Mouse (Mus musculus) erythroid progenitor cell, adult 5-6 weeks (primary cell): ENCODE data around the gene Cecr2. TPM values are rescaled to one million over a fixed set of nuclear protein-coding genes. Genes with fewer than 3 reads are reported as not detected.
"Not testable (repeated sequence)": the region's sequence is repeated elsewhere in the genome, so short reads cannot be mapped to it uniquely, and the experiment has no call there.

Experiments used
- ATAC-seq: replicated peaks from 2 replicates; pipeline ENCODE4 v1.8.0; 2016; ENCODE audit warnings: moderate number of reproducible peaks, mild to moderate bottlenecking, moderate TSS enrichment, inconsistent platforms; ENCODE audit not compliant: poor library complexity, low FRiP score, severe bottlenecking
- total RNA-seq, 2 experiments: library from RNA; stranded (forward) in 1 of 2; stranded (reverse) in 1 of 2; fragments of 150-400 nt in 1 of 2; fragments of 186-747, 209-891 nt in 1 of 2; gene quantifications; 2 replicates each; pipeline versions ENCODE4 v1.2.3 to v1.2.4; 2015 to 2017; ENCODE audit warnings: low replicate concordance in 2 of 2

The Cecr2 gene
- total RNA-seq, 2 experiments from 2014 or later, result 83.0 to 89.0 TPM

DNA sequence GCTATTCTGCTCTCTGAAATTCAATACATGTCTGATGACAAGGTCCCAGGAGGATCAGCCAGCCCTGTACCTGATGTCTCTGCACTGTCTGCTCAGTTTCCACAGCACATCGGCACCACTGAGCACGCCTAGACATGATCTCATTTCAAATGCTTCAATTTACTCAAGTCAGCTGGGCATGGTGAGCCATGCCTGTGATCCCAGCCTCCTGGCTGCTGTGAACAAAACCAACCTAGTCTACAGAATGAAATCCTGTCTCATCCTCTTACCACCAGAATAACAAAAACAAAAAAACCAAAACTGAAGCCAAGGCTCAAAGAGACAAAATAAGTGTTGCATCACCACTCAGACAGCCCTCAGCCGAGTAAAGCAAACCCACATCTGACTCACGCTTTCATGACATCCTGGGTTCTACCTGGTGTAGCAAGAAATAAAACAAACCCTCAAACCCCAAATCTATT is 133.4 kb downstream of the Cecr2 start:
- ATAC-seq, result no peak

DNA sequence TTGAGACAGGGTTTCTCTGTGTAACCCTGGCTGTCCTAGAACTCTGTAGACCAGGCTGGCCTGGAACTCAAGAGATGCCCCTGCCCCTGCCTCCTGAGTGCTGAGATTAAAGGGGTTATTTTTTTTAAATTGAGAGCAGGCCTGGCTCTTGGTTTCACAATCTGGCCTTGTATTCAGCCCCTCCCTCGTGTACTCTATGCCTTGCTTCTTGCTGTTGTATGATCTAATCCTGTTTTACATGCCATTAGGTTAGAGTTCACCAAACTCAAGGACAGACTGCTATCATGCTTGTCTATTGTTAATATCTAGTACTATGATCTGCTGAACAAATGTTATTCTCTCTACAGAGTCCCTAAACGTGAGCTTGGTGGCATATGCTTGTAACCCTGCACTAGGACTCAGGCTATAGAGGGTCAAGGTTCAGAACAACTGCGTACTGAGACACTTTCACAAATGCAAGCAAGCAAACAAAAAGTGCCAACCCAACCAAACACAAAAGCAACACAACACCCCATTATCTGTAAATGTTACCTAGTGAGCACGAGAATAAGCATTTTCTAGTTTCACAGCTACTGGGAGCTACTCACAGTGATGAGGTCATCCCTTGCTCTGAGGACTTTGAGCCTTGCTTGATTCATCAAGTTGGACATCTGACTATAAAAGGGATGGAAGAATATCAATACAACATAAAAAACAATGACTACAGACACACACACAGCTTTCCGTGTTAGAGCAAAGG is 141.0 kb downstream of the Cecr2 start:
- no peak for ATAC-seq

DNA sequence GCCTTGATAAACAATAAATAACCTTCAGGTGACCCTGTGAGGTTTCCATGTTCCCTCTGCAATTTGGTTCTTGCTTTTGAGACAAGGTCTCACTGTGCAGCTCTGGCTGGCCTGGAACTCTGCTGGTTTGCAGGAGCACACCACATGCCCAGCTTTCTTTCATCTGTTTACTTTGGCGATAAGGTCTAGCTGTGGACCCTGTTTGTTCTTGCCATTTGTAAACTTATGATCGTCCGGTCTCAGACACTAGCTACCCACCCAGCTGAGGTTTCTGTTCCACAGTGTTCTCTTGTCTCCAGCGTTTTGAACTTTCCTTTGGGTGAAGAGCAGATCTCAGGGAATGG is 141.5 kb downstream of the Cecr2 start:
- ATAC-seq, result no peak

DNA sequence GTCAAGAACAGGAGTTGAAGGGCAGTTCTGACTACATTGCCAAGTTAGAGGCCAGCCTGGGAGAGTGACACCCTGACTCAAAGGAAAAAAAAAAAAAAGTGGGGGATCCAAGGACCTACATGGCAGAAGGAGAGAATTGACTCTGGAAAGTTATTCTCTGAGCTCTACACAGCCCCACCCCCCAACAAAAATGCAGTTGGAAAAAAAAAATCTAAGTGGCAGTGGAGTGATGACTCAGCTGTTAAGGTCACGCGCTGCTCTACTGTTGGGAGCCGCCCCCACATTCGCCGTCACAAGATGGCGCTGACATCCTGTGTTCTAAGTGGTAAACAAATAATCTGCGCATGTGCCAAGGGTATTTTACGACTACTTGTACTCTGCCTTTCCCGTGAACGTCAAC is 145.8 kb downstream of the Cecr2 start:
- ATAC-seq, result not testable (repeated sequence)

DNA sequence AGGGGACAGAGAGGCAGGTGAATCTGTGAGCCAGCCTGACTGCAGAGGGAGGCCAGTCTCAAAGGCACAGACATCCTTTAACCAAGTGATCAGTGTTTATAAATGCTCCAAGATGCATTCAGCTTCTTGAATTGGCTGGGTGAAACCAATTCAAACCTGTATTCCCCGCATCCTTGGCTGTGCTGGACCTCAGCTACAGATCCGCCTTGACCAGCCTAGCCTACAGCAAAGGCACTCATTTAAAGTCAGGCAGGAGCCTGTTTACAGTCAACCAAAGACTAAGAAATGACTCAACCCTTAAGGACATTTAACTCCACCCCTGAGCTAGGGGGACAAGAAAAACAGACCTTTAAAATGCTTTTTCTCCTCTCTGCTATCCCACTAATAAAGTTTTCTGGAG is 153.1 kb downstream of the Cecr2 start:
- ATAC-seq, result no peak

DNA sequence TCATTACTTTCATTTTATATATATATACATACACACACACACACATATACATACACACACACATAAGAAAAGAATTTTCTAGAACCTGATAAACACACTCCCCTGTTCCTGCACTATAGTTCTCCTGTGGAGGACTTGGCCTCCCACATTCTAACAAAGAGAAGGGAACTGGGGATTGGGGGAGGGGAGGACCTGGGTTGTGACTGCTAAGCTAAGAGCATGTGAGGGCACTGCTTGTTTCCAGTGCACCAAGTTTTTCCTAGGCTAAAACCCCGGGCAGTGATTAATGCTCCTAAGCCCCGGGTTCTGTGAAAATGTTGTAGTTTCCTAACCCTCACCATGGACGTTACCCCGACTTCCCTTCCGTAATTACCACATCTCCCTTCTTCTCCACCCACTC is 154.0 kb downstream of the Cecr2 start:
- ATAC-seq, result no peak

Other genes starting within 250 kb of the Cecr2 start
- gene Il17ra, start 203.1 kb upstream of the Cecr2 start, total RNA-seq (2015; ENCODE audit: low replicate concordance), result 8.4 and 11.5 TPM in 2 replicates
- 10.5 and 11.7 TPM in 2 replicates for gene Il17ra, start 203.1 kb upstream of the Cecr2 start, total RNA-seq (2017; ENCODE audit: low replicate concordance)
- not detected in 2 replicates for gene Tmem121b, start 172.6 kb upstream of the Cecr2 start, total RNA-seq (2015; ENCODE audit: low replicate concordance)
- gene Tmem121b, start 172.6 kb upstream of the Cecr2 start, total RNA-seq (2017; ENCODE audit: low replicate concordance), result not detected in 2 replicates
- gene Hdhd5, start 135.1 kb upstream of the Cecr2 start, total RNA-seq (2015; ENCODE audit: low replicate concordance), result 2.1 and 4.0 TPM in 2 replicates
- 3.4 and 9.1 TPM in 2 replicates for gene Hdhd5, start 135.1 kb upstream of the Cecr2 start, total RNA-seq (2017; ENCODE audit: low replicate concordance)
- gene Slc25a18, start 107.2 kb downstream of the Cecr2 start, total RNA-seq (2015; ENCODE audit: low replicate concordance), result not detected in 2 replicates
- gene Slc25a18, start 107.2 kb downstream of the Cecr2 start, total RNA-seq (2017; ENCODE audit: low replicate concordance), result not detected in 2 replicates
- 87.2 and 135 TPM in 2 replicates for gene Atp6v1e1, start 156.4 kb downstream of the Cecr2 start, total RNA-seq (2015; ENCODE audit: low replicate concordance)
- 109 and 163 TPM in 2 replicates for gene Atp6v1e1, start 156.4 kb downstream of the Cecr2 start, total RNA-seq (2017; ENCODE audit: low replicate concordance)
- 41.8 and 60.8 TPM in 2 replicates for gene Bcl2l13, start 169.8 kb downstream of the Cecr2 start, total RNA-seq (2015; ENCODE audit: low replicate concordance)
- gene Bcl2l13, start 169.8 kb downstream of the Cecr2 start, total RNA-seq (2017; ENCODE audit: low replicate concordance), result 36.0 and 47.5 TPM in 2 replicates